Mouse (Mus musculus): ENCODE data around the gene Dpep3. TPM values are rescaled to one million over a fixed set of nuclear protein-coding genes. Genes with fewer than 3 reads are reported as not detected.

The Dpep3 gene
- total and polyA plus RNA-seq, 3 experiments = 0.05 TPM; not detected in 2

- H3K9me3 ChIP-seq (replicated peaks) = no peaks in the 10 kb centered on the region
- H3K36me3 ChIP-seq (replicated peaks) = peaks cover 60% of the 10 kb centered on the region
- DNase-seq (ENCODE audit: low spot score) = peak; percentile 85
- H3K27me3 ChIP-seq (ENCODE audit: insufficient read depth, low read length) = no peaks in the 10 kb centered on the region
- peak; percentile 89 for ATAC-seq (ENCODE audit: extremely low read depth, insufficient number of reproducible peaks, low FRiP score, poor library complexity, severe bottlenecking)
- H3K4me1 ChIP-seq (ENCODE audit: insufficient read depth, low read depth, low read length) = peaks cover 68% of the 10 kb centered on the region
- TF ChIP-seq CTCF (IDR thresholded peaks at IDR 0.05; ENCODE audit: low read depth, low read length) (no peak), POLR2AphosphoS5 (IDR thresholded peaks at IDR 0.05; ENCODE audit: insufficient replicate concordance, low read depth, low read length) (no peak), GATA1 (IDR thresholded peaks at IDR 0.05; ENCODE audit: borderline replicate concordance, low read length) (no peak), GATA2 (IDR thresholded peaks at IDR 0.05; ENCODE audit: borderline replicate concordance, low read depth, low read length) (no peak), TAL1 (conservative IDR thresholded peaks at IDR 0.05; ENCODE audit: low read depth, low read length) (no peak)
- H3K4me3 ChIP-seq (ENCODE audit: low read depth, low read length) = peak overlapping the region; percentile 94
Observed at GRCm38 (mm10) chr8:105936866-105937475, 42.3 kb downstream of the Dpep3 start.

GRCm38 (mm10) chr8:105935863-105936603 lies 43.2 kb downstream of the Dpep3 start:
- no peaks in the 10 kb centered on the region for H3K9me3 ChIP-seq (replicated peaks)
- ATAC-seq (ENCODE audit: extremely low read depth, insufficient number of reproducible peaks, low FRiP score, poor library complexity, severe bottlenecking) (no peak), DNase-seq (ENCODE audit: low spot score) (no peak)
- no peaks in the 10 kb centered on the region for H3K27me3 ChIP-seq (ENCODE audit: insufficient read depth, low read length)
- peaks cover 64% of the 10 kb centered on the region for H3K4me1 ChIP-seq (ENCODE audit: insufficient read depth, low read depth, low read length)
- TF ChIP-seq POLR2AphosphoS5 (IDR thresholded peaks at IDR 0.05; ENCODE audit: insufficient replicate concordance, low read depth, low read length) = no peak
- no peak for TF ChIP-seq TAL1 (conservative IDR thresholded peaks at IDR 0.05; ENCODE audit: low read depth, low read length)
- TF ChIP-seq CTCF (IDR thresholded peaks at IDR 0.05; ENCODE audit: low read depth, low read length) = no peak
- no peak for TF ChIP-seq GATA2 (IDR thresholded peaks at IDR 0.05; ENCODE audit: borderline replicate concordance, low read depth, low read length)
- no peak for TF ChIP-seq GATA1 (IDR thresholded peaks at IDR 0.05; ENCODE audit: borderline replicate concordance, low read length)
- H3K4me3 ChIP-seq (ENCODE audit: low read depth, low read length) = peak overlapping the region; percentile 94
- H3K36me3 ChIP-seq (replicated peaks) = peaks cover 60% of the 10 kb centered on the region

- Histone ChIP-seq H3K27me3 (ENCODE audit: insufficient read depth, low read length) (no peaks in the 10 kb centered on the region), H3K9me3 (replicated peaks) (no peaks in the 10 kb centered on the region), H3K36me3 (replicated peaks) (peaks cover 68% of the 10 kb centered on the region), H3K4me1 (ENCODE audit: insufficient read depth, low read depth, low read length) (peaks cover 72% of the 10 kb centered on the region), H3K4me3 (ENCODE audit: low read depth, low read length) (peak overlapping the region; percentile 20; the same call in 1 of the 2 replicates)
- TF ChIP-seq GATA2 (IDR thresholded peaks at IDR 0.05; ENCODE audit: borderline replicate concordance, low read depth, low read length) (no peak), CTCF (IDR thresholded peaks at IDR 0.05; ENCODE audit: low read depth, low read length) (no peak), POLR2AphosphoS5 (IDR thresholded peaks at IDR 0.05; ENCODE audit: insufficient replicate concordance, low read depth, low read length) (no peak), GATA1 (IDR thresholded peaks at IDR 0.05; ENCODE audit: borderline replicate concordance, low read length) (no peak), TAL1 (conservative IDR thresholded peaks at IDR 0.05; ENCODE audit: low read depth, low read length) (no peak)
- ATAC-seq (ENCODE audit: extremely low read depth, insufficient number of reproducible peaks, low FRiP score, poor library complexity, severe bottlenecking) (peak; percentile 5; the same call in 1 of the 2 replicates), DNase-seq (ENCODE audit: low spot score) (peak; percentile 28)
Observed at GRCm38 (mm10) chr8:105935105-105935504, 44.1 kb downstream of the Dpep3 start.

- TF ChIP-seq POLR2AphosphoS5 (IDR thresholded peaks at IDR 0.05; ENCODE audit: insufficient replicate concordance, low read depth, low read length) = no peak
- TF ChIP-seq CTCF (IDR thresholded peaks at IDR 0.05; ENCODE audit: low read depth, low read length) = no peak
- H3K4me3 ChIP-seq (ENCODE audit: low read depth, low read length) = no peak within 1 kb of the TSS
- H3K9me3 ChIP-seq (replicated peaks) = no peaks in the 10 kb centered on the region
- ATAC-seq (ENCODE audit: extremely low read depth, insufficient number of reproducible peaks, low FRiP score, poor library complexity, severe bottlenecking) (no peak), DNase-seq (ENCODE audit: low spot score) (no peak)
- H3K4me1 ChIP-seq (ENCODE audit: insufficient read depth, low read depth, low read length) = peaks cover 60% of the 10 kb centered on the region
- peaks cover 71% of the 10 kb centered on the region for H3K36me3 ChIP-seq (replicated peaks)
- H3K27me3 ChIP-seq (ENCODE audit: insufficient read depth, low read length) = no peaks in the 10 kb centered on the region
Observed at GRCm38 (mm10) chr8:105933762-105934161, 45.5 kb downstream of the Dpep3 start, which contains the start of gene Ctrl. Ctrl (minus strand) TSS chr8:105933862.

- DNase-seq (ENCODE audit: low spot score) (no peak), ATAC-seq (ENCODE audit: extremely low read depth, insufficient number of reproducible peaks, low FRiP score, poor library complexity, severe bottlenecking) (no peak)
- Histone ChIP-seq H3K4me3 (ENCODE audit: low read depth, low read length) (no peak overlapping the region), H3K4me1 (ENCODE audit: insufficient read depth, low read depth, low read length) (peaks cover 49% of the 10 kb centered on the region), H3K27me3 (ENCODE audit: insufficient read depth, low read length) (no peaks in the 10 kb centered on the region), H3K36me3 (replicated peaks) (peaks cover 80% of the 10 kb centered on the region), H3K9me3 (replicated peaks) (no peaks in the 10 kb centered on the region)
- TF ChIP-seq GATA1 (IDR thresholded peaks at IDR 0.05; ENCODE audit: borderline replicate concordance, low read length) (no peak), GATA2 (IDR thresholded peaks at IDR 0.05; ENCODE audit: borderline replicate concordance, low read depth, low read length) (no peak), CTCF (IDR thresholded peaks at IDR 0.05; ENCODE audit: low read depth, low read length) (no peak), TAL1 (conservative IDR thresholded peaks at IDR 0.05; ENCODE audit: low read depth, low read length) (no peak), POLR2AphosphoS5 (IDR thresholded peaks at IDR 0.05; ENCODE audit: insufficient replicate concordance, low read depth, low read length) (no peak)
Observed at GRCm38 (mm10) chr8:105932525-105932924, 46.7 kb downstream of the Dpep3 start.

GRCm38 (mm10) chr8:105931271-105931670 lies 48.0 kb downstream of the Dpep3 start:
- Histone ChIP-seq H3K4me1 (ENCODE audit: insufficient read depth, low read depth, low read length) (peaks cover 37% of the 10 kb centered on the region), H3K9me3 (replicated peaks) (no peaks in the 10 kb centered on the region), H3K4me3 (ENCODE audit: low read depth, low read length) (no peak overlapping the region), H3K36me3 (replicated peaks) (peaks cover 92% of the 10 kb centered on the region), H3K27me3 (ENCODE audit: insufficient read depth, low read length) (no peaks in the 10 kb centered on the region)
- DNase-seq (ENCODE audit: low spot score) = no peak
- no peak for ATAC-seq (ENCODE audit: extremely low read depth, insufficient number of reproducible peaks, low FRiP score, poor library complexity, severe bottlenecking)
- no peak for TF ChIP-seq POLR2AphosphoS5 (IDR thresholded peaks at IDR 0.05; ENCODE audit: insufficient replicate concordance, low read depth, low read length)

Data from G1E (cell line).